Mouse (Mus musculus) liver, adult 2 months (tissue): ENCODE measurements around the gene Dzip1l. TPM values are rescaled to one million over a fixed set of nuclear protein-coding genes. Genes with fewer than 3 reads are reported as not detected.
"Not testable (repeated sequence)": the region's sequence is repeated elsewhere in the genome, so short reads cannot be mapped to it uniquely, and the experiment has no call there.

Experiments used
- DNase-seq: peaks from one replicate; pipeline ENCODE4 v3.0.0-alpha.2; 2011; ENCODE audit warnings: low read depth, low spot score; ENCODE audit errors: extremely low read depth
- H3K27ac ChIP-seq: fragments of 200-500 bp; replicated peaks from 2 replicates; pipeline ENCODE4 v1.5.1; 2012; ENCODE audit warnings: low read depth, mild to moderate bottlenecking, control low read depth, inconsistent platforms, low read length; ENCODE audit not compliant: insufficient read depth
- H3K27me3 ChIP-seq: fragments of 200-500 bp; 2 replicates; pipeline ENCODE4 v1.6.1; 2012; ENCODE audit warnings: mild to moderate bottlenecking, moderate library complexity, low read length, inconsistent platforms; ENCODE audit not compliant: control insufficient read depth, insufficient read depth
- H3K36me3 ChIP-seq: fragments of 200-500 bp; 2 replicates; pipeline ENCODE4 v1.6.1; 2012; ENCODE audit warnings: low read length, inconsistent platforms; ENCODE audit not compliant: control insufficient read depth, insufficient read depth
- H3K4me1 ChIP-seq: fragments of 200-500 bp; 2 replicates; pipeline ENCODE4 v1.6.1; 2011; ENCODE audit warnings: low read length; ENCODE audit not compliant: control insufficient read depth, insufficient read depth
- H3K4me3 ChIP-seq: fragments of 200-500 bp; 2 replicates; pipeline ENCODE4 v1.5.1; 2011; ENCODE audit warnings: low read depth, mild to moderate bottlenecking, control low read depth, low read length, moderate library complexity; ENCODE audit not compliant: insufficient read depth
- H3K79me2 ChIP-seq: fragments of 200-500 bp; 2 replicates; pipeline ENCODE4 v1.6.1; 2012; ENCODE audit warnings: inconsistent platforms, mild to moderate bottlenecking, low read length, moderate library complexity; ENCODE audit not compliant: control insufficient read depth, insufficient read depth
- H3K9ac ChIP-seq: fragments of 200-500 bp; 2 replicates; pipeline ENCODE4 v1.6.1; 2012; ENCODE audit warnings: low read depth, mild to moderate bottlenecking, control low read depth, inconsistent platforms, low read length
- CTCF ChIP-seq: fragments of 200-500 bp; IDR thresholded peaks from 2 replicates; pipeline ENCODE4 v1.5.1; 2011; ENCODE audit warnings: low read depth, low read length, control low read depth
- POLR2A ChIP-seq: fragments of 200-500 bp; IDR thresholded peaks from 2 replicates; pipeline ENCODE4 v1.6.1; 2011; ENCODE audit warnings: low read length, control low read depth; ENCODE audit not compliant: insufficient read depth; ENCODE audit errors: extremely low read depth
- WGBS: fragments of 180-500 bp; shearing (Covaris S2); methylation state at CpG from one replicate; pipeline ENCODE4 v1.1.7; 2018; 5-methylcytosine and 5-hydroxymethylcytosine counted together
- polyA plus RNA-seq: library from polyadenylated mRNA; depleted of rRNA; stranded (reverse); fragments of >200 nt; gene quantifications from 2 replicates; pipeline ENCODE4 v1.2.3, GENCODE M21; 2012; rRNA removed
- total RNA-seq: library from RNA; depleted of rRNA; stranded (reverse); fragments of >200 nt; gene quantifications from 2 replicates; pipeline ENCODE4 v1.2.3, GENCODE M21; 2014; rRNA removed

The Dzip1l gene
- total RNA-seq = 0.46 and 0.47 TPM in 2 replicates
- polyA plus RNA-seq = 0.20 and 0.22 TPM in 2 replicates

GRCm38 (mm10) chr9:99629281-99630011 lies at the start of gene Dzip1l:
Gene Dzip1l, plus strand, starts transcription at chr9:99629496.
- 4% methylated on average over 44 of the region's 44 CpGs for WGBS
- Histone ChIP-seq H3K9ac (peak within 1 kb of the TSS; percentile 40), H3K27me3 (no peaks in the 10 kb centered on the region), H3K79me2 (no peaks in the 10 kb centered on the region), H3K27ac (0 out of 2 replicates have a peak within 1 kb of the TSS, but pooled peaks have one; percentile 14), H3K36me3 (no peaks in the 10 kb centered on the region), H3K4me1 (no peaks in the 10 kb centered on the region), H3K4me3 (peak within 1 kb of the TSS; percentile 60)
- TF ChIP-seq POLR2A (no peak), CTCF (no peak)
- no peak for DNase-seq

GRCm38 (mm10) chr9:99580655-99581054 lies 48.6 kb upstream of the Dzip1l start:
- H3K27me3 ChIP-seq = no peaks in the 10 kb centered on the region
- 23% methylated on average over 2 of the region's 2 CpGs for WGBS
- peaks cover 26% of the 10 kb centered on the region for H3K36me3 ChIP-seq
- DNase-seq = peak; percentile 49
- no peak for TF ChIP-seq POLR2A
- TF ChIP-seq CTCF = peak; percentile 26; the same call in 1 of the 2 replicates
- H3K4me1 ChIP-seq = peaks cover 8% of the 10 kb centered on the region
- H3K4me3 ChIP-seq = no peak overlapping the region
- H3K79me2 ChIP-seq = peaks cover 12% of the 10 kb centered on the region; the same call in 1 of the 2 replicates
- H3K27ac ChIP-seq = no peak overlapping the region
- H3K9ac ChIP-seq = no peak overlapping the region

GRCm38 (mm10) chr9:99587505-99588202 lies 41.6 kb upstream of the Dzip1l start:
- 0 out of 2 replicates have a peak, but pooled peaks cover 3% of the 10 kb centered on the region for H3K27me3 ChIP-seq
- no peaks in the 10 kb centered on the region for H3K79me2 ChIP-seq
- no peak for DNase-seq
- no peak overlapping the region for H3K27ac ChIP-seq
- WGBS = 30% methylated on average over 8 of the region's 8 CpGs
- no peak overlapping the region for H3K9ac ChIP-seq
- H3K4me1 ChIP-seq = no peaks in the 10 kb centered on the region
- H3K4me3 ChIP-seq = no peak overlapping the region
- peaks cover 10% of the 10 kb centered on the region; the same call in 1 of the 2 replicates for H3K36me3 ChIP-seq
- TF ChIP-seq CTCF (peak; percentile 73), POLR2A (no peak)

GRCm38 (mm10) chr9:99591144-99591543 lies 38.2 kb upstream of the Dzip1l start:
- WGBS = 73% methylated on average over 8 of the region's 8 CpGs

GRCm38 (mm10) chr9:99599127-99599526 lies 30.2 kb upstream of the Dzip1l start:
- DNase-seq = peak; percentile 47
- not testable (repeated sequence) for H3K79me2 ChIP-seq, H3K4me1 ChIP-seq, H3K9ac ChIP-seq, H3K27ac ChIP-seq, H3K36me3 ChIP-seq, H3K4me3 ChIP-seq, H3K27me3 ChIP-seq
- 46% methylated on average over 6 of the region's 6 CpGs for WGBS

More at GRCm38 (mm10) chr9:99591144-99591543, 38.2 kb upstream of the Dzip1l start:
- no peak overlapping the region for H3K4me3 ChIP-seq
- H3K79me2 ChIP-seq = no peaks in the 10 kb centered on the region
- no peak for DNase-seq
- H3K27me3 ChIP-seq = 0 out of 2 replicates have a peak, but pooled peaks cover 3% of the 10 kb centered on the region
- H3K36me3 ChIP-seq = no peaks in the 10 kb centered on the region
- TF ChIP-seq POLR2A (no peak), CTCF (no peak)
- no peak overlapping the region for H3K9ac ChIP-seq
- H3K4me1 ChIP-seq = no peaks in the 10 kb centered on the region
- H3K27ac ChIP-seq = no peak overlapping the region
